Mouse (Mus musculus): Measurements from ENCODE around the gene Itpka.
A peak's percentile ranks its signal among the peaks of the same experiment; 100 is the strongest.

Itpka gene

DNA sequence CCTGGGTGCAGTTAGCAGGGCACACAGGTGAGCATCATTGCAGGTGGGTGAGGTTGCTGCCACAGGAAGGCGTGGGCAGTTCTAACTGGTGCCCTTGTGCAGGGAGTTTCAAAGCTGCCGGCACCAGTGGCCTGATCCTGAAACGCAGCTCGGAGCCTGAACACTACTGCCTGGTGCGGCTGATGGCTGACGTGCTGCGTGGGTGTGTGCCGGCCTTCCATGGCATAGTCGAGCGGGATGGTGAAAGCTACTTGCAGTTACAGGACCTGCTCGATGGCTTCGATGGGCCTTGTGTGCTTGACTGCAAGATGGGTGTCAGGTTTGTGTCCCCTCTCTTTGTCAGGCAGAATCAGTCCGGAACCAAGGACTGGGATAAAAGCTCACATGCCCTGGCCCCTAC is 7.1 kb downstream of the Itpka start:
- no peak for ATAC-seq (ENCODE audit: insufficient number of reproducible peaks, low FRiP score, low TSS enrichment)

DNA sequence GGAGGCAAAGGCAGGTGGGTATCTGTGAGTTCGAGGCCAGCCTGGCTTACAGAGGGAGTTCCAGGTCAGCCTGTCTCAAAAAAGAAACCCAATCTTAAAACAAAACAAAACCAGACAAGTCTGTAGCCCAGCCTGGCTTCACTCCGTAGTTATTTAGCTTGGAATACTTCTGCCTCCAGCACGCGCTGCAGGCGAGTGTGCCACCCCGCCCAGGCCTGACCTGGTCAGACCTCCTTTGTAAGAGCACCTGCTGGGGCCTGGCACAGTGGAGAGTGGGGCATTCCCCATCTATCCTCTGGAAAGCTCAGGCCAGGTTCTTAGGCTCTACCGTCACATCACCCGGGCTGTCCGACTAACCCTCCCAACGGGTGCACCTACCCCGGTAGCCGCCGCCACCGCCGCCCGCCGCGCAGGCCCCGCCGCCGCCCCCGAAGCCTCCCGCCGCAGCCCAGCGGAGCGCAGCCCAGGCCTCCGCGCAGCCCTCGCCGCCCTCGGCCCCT is 15.5 kb downstream of the Itpka start:
- ATAC-seq (ENCODE audit: insufficient number of reproducible peaks, low FRiP score, low TSS enrichment): no peak

DNA sequence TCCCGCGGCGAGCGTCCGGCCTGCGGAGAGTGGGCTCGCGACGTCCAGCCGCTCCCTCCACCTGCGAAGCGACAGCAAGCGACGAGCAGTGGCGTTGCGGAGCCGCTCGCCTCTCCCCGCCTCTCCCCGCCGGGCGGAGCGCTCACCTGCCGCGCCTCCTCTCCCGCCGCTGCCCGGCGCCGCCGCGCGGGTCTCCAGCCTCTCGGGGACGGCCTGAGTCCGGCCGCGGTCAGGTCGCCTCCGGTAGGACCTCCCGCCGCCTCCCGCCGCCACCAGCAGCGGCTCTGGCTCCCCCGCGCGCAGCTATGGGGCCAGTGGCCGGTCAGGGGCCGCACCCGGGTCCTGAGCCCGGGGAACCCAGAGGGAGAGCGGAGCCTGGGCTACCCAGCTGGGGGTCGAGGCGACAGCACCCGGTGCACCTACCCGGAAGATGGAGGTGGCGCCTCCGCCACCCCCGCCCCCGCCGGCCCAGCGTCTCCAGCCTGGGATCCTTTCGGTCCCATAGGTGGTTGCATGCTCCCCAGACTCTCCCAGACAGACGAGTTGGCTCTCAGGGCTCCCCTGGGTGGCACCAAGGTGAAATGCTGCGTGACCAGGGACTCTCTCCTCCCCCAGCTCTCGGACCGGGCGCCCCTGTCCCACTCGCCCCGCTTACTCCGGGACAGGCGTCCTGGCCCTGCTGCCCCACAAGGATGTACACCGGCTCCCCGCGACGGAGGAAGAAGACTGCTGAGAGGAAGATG is 16.1 kb downstream of the Itpka start:
- ATAC-seq (ENCODE audit: insufficient number of reproducible peaks, low FRiP score, low TSS enrichment): peak; percentile 53; the same call in 1 of the 2 replicates

- no peak for ATAC-seq (ENCODE audit: insufficient number of reproducible peaks, low FRiP score, low TSS enrichment)
Measured at GRCm38 (mm10) chr2:119758844-119759835, 17.0 kb downstream of the Itpka start.

- ATAC-seq (ENCODE audit: insufficient number of reproducible peaks, low FRiP score, low TSS enrichment): no peak
Measured at GRCm38 (mm10) chr2:119760251-119760650, 18.1 kb downstream of the Itpka start, which contains the start of gene Ltk. Ltk (minus strand) TSS chr2:119760431.

GRCm38 (mm10) chr2:119762276-119762675 is 20.1 kb downstream of the Itpka start:
- ATAC-seq (ENCODE audit: insufficient number of reproducible peaks, low FRiP score, low TSS enrichment): no peak

GRCm38 (mm10) chr2:119763924-119764323 is 21.8 kb downstream of the Itpka start:
- ATAC-seq (ENCODE audit: insufficient number of reproducible peaks, low FRiP score, low TSS enrichment): no peak

GRCm38 (mm10) chr2:119767246-119767645 is 25.1 kb downstream of the Itpka start:
- ATAC-seq (ENCODE audit: insufficient number of reproducible peaks, low FRiP score, low TSS enrichment): no peak

GRCm38 (mm10) chr2:119787206-119787883 is 45.2 kb downstream of the Itpka start, which contains the start of gene Rpap1:
Rpap1 (minus strand) TSS chr2:119787537.
- peak; percentile 97 for ATAC-seq (ENCODE audit: insufficient number of reproducible peaks, low FRiP score, low TSS enrichment)

GRCm38 (mm10) chr2:119789996-119790395 is 47.9 kb downstream of the Itpka start:
- ATAC-seq (ENCODE audit: insufficient number of reproducible peaks, low FRiP score, low TSS enrichment): no peak

DNA sequence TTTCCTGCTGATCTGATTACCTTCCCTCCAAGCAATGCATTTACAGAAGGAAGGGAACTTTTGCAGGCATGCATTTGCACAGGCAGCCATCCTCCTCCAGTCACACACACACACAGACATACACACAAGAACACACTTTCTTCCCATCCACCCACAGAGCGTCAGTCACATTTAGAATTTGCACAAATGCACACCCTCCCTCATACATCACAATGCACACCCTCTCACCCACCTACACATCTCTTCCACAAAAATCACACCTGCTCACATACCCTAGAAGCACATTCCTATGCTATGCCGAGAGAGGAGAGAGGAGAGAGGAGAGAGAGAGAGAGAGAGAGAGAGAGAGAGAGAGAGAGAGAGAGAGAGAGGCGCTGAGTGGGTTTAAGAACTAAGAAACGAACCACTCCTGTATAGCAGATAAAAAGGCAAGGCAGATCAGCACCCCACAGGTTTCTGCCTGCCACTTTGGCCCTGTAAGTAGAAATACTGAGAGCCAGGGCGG is 55.2 kb downstream of the Itpka start, which contains the start of gene Tyro3:
Gene Tyro3 (plus strand): TSS at position 455 of the 505 bp plus-strand sequence.
- no peak for ATAC-seq (ENCODE audit: insufficient number of reproducible peaks, low FRiP score, low TSS enrichment)

- ATAC-seq (ENCODE audit: insufficient number of reproducible peaks, low FRiP score, low TSS enrichment): no peak
Measured at GRCm38 (mm10) chr2:119798246-119798927, 56.2 kb downstream of the Itpka start.

DNA sequence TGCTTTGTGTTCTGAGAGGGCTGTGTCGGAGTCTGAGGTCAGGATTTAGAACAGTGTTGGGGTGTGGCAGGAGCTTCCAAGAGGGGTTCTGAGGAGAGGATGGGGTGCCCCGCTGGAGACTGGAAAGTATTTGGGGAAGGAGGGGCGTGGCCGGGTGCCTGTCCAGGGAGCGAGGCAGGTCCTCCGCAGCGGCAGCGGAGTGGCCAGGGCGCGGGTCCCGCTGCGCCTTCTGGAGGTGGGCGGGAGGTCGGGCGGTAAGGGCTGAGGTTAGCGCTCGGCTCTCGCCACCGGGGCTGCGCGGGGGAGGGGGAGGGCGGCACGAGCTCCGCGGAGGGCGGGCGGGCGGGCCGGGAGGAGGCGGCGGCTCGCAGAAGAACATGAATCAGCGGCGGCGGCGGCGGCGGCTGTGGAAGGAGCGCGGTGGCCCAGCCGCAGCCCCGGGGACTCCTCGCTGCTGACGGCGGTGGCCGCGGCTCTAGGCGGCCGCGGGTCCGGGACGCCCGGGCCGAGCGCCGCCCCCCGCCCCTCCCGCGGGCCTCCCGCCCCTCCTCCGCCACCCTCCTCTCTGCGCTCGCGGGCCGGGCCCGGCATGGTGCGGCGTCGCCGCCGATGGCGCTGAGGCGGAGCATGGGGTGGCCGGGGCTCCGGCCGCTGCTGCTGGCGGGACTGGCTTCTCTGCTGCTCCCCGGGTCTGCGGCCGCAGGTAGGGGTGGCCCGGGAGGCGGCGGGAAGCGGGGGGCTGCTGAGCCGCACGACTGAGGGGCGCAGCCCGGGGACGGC is 57.2 kb downstream of the Itpka start:
- ATAC-seq (ENCODE audit: insufficient number of reproducible peaks, low FRiP score, low TSS enrichment): 0 out of 2 replicates have a peak, but pooled peaks have one; percentile 29

DNA sequence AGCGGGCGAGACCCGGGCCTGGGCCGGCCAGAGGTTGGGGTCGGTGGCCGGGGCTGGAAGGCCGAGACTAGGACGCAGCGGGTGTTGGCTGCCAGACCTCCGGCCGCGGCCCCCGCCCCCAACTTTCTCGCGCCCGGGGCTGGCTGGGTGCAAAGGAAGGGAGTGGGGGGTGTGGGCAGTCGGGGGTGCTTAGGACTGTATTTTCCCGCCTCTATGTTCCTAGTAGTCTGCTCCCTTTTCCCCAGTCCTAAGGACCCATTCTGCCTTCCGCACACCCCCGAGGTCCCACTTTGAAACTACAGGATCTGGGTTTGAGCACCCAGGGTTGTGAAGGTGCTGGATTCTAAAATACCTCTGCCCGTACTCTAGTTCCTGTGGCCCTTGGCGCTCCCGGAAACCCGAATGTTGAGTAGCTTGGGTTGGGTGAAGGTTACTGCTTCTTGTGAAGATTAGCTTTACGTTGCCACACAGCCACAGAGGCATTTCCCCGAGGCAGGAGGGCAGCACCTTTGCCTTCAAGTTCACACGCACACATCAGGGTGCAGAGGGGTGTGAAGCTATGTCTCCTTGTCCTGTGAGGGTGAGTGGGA is 57.9 kb downstream of the Itpka start:
- ATAC-seq (ENCODE audit: insufficient number of reproducible peaks, low FRiP score, low TSS enrichment): no peak

Data from cerebellum, adult (tissue).